ENCODE assay signal across 8 mouse cellular contexts in genomic region chr10:80432936-80433512, GRCm38 (mm10). TPM values are rescaled to one million over a fixed set of nuclear protein-coding genes. Genes with fewer than 3 reads are reported as not detected.
DNase-seq lines count a peak whose midpoint lies in the region; ATAC-seq and TF ChIP-seq lines count a peak whose summit lies in the region.

No protein-coding gene starts in this region.

- WGBS in forebrain, embryonic 16.5 days, result under 1% methylated on average over 41 of the region's 60 CpGs
- under 1% methylated on average over 55 of the region's 60 CpGs for WGBS in lung, embryonic 16.5 days
- WGBS in stomach, embryonic 14.5 days, result under 1% methylated on average over 44 of the region's 60 CpGs

- peak overlapping the region; percentile 97 for H3K9ac ChIP-seq in MEL (ENCODE audit: control insufficient read depth, low read depth, low read length, poor library complexity, severe bottlenecking)
- peak overlapping the region; percentile 95 for H3K9ac ChIP-seq in forebrain, embryonic 16.5 days (replicated peaks; ENCODE audit: low read depth, low read length)
- H3K9ac ChIP-seq in lung, embryonic 16.5 days (ENCODE audit: low read length), result peak overlapping the region; percentile 96
- H3K9ac ChIP-seq in stomach, embryonic 14.5 days (replicated peaks; ENCODE audit: low read depth, low read length), result peak overlapping the region; percentile 99

- peaks cover 0 to 27% of the 10 kb centered on the region in 2 experiments; a peak in 2 of 4 replicates for H3K36me3 ChIP-seq in MEL (ENCODE audit: control insufficient read depth in 1 of 2, insufficient read depth in 2 of 2, low read length in 2 of 2)
- peaks cover 4% of the 10 kb centered on the region; the same call in 1 of the 2 replicates for H3K36me3 ChIP-seq in forebrain, embryonic 16.5 days (ENCODE audit: control insufficient read depth, insufficient read depth)
- H3K36me3 ChIP-seq in lung, embryonic 16.5 days (ENCODE audit: control insufficient read depth, insufficient read depth, low read length), result peaks cover 19% of the 10 kb centered on the region
- H3K36me3 ChIP-seq in stomach, embryonic 14.5 days (ENCODE audit: control insufficient read depth, insufficient read depth, low read length), result peaks cover 26% of the 10 kb centered on the region

- no peak for TF ChIP-seq RAD21 in MEL (IDR thresholded peaks at IDR 0.05; ENCODE audit: low read depth, low read length)

- peaks cover 25% of the 10 kb centered on the region for H3K79me2 ChIP-seq in MEL (ENCODE audit: control insufficient read depth, insufficient read depth, low read length, poor library complexity)

- peak overlapping the region; percentile 70 for H3K4me2 ChIP-seq in forebrain, embryonic 16.5 days (ENCODE audit: low read length)
- peak overlapping the region; percentile 94 for H3K4me2 ChIP-seq in lung, embryonic 16.5 days (ENCODE audit: low read depth, low read length)
- peak overlapping the region; percentile 97 for H3K4me2 ChIP-seq in stomach, embryonic 14.5 days (replicated peaks; ENCODE audit: low read depth, low read length)

- peak; percentile 69 to 71 for DNase-seq in cerebellum, postnatal 10 days
- no peak for DNase-seq in cerebellum, postnatal 4 days (ENCODE audit: low spot score in 2 of 2)
- DNase-seq in MEL (ENCODE audit: low read depth, low spot score), result peak; percentile 58
- peak; percentile 28 for DNase-seq in kidney, adult 11 months
- DNase-seq in T-cell, adult 2 months (ENCODE audit: low spot score), result no peak

- peaks cover 6 to 34% of the 10 kb centered on the region in 2 experiments; a peak in 3 of 4 replicates for H3K4me1 ChIP-seq in MEL (ENCODE audit: control insufficient read depth in 1 of 2, insufficient read depth in 2 of 2, low read length in 2 of 2)
- H3K4me1 ChIP-seq in forebrain, embryonic 16.5 days (replicated peaks; ENCODE audit: control insufficient read depth, insufficient read depth, low read length), result peaks cover 26% of the 10 kb centered on the region
- peaks cover 31% of the 10 kb centered on the region for H3K4me1 ChIP-seq in lung, embryonic 16.5 days (replicated peaks; ENCODE audit: control insufficient read depth, insufficient read depth, low read length)
- H3K4me1 ChIP-seq in stomach, embryonic 14.5 days (ENCODE audit: control insufficient read depth, insufficient read depth, low read length), result peaks cover 18% of the 10 kb centered on the region; the same call in 1 of the 2 replicates

- no peak for TF ChIP-seq EP300 in MEL (IDR thresholded peaks at IDR 0.05; ENCODE audit: low read depth in 1 of 2, low read length in 2 of 2)

- TF ChIP-seq CTCF in MEL (IDR thresholded peaks at IDR 0.05 in 2 of 3, conservative IDR thresholded peaks at IDR 0.05 in 1 of 3; ENCODE audit: control insufficient read depth in 1 of 3, insufficient read depth in 1 of 3, low read depth in 2 of 3, low read length in 3 of 3, poor library complexity in 1 of 3, severe bottlenecking in 1 of 3), result no peak

- H3K4me3 ChIP-seq in MEL (ENCODE audit: control insufficient read depth in 1 of 2, insufficient read depth in 1 of 2, low read depth in 2 of 2, low read length in 2 of 2), result peak overlapping the region; percentile 85 to 96
- H3K4me3 ChIP-seq in forebrain, embryonic 16.5 days (replicated peaks; ENCODE audit: low read length), result peak overlapping the region; percentile 90
- peak overlapping the region; percentile 72 for H3K4me3 ChIP-seq in lung, embryonic 16.5 days (ENCODE audit: low read length)
- H3K4me3 ChIP-seq in stomach, embryonic 14.5 days (ENCODE audit: low read depth, low read length), result peak overlapping the region; percentile 98

- H3K9me3 ChIP-seq in MEL (replicated peaks; ENCODE audit: insufficient read depth, low read length), result no peaks in the 10 kb centered on the region
- H3K9me3 ChIP-seq in forebrain, embryonic 16.5 days (ENCODE audit: control insufficient read depth, low read length), result no peaks in the 10 kb centered on the region
- no peaks in the 10 kb centered on the region for H3K9me3 ChIP-seq in lung, embryonic 16.5 days (ENCODE audit: control insufficient read depth, low read length)
- no peaks in the 10 kb centered on the region for H3K9me3 ChIP-seq in stomach, embryonic 14.5 days (ENCODE audit: control insufficient read depth, low read depth, low read length)

- peak in 1 of 2 experiments; percentile 10; a peak in 1 of 4 replicates for TF ChIP-seq POLR2A in MEL (IDR thresholded peaks at IDR 0.05; ENCODE audit: control insufficient read depth in 1 of 2, insufficient read depth in 1 of 2, low read depth in 1 of 2, low read length in 2 of 2, poor library complexity in 1 of 2)

- no peaks in the 10 kb centered on the region for H3K27me3 ChIP-seq in MEL (ENCODE audit: control insufficient read depth in 1 of 2, insufficient read depth in 2 of 2, low read length in 2 of 2)
- H3K27me3 ChIP-seq in forebrain, embryonic 16.5 days (replicated peaks; ENCODE audit: control insufficient read depth, insufficient read depth, low read length), result no peaks in the 10 kb centered on the region
- no peaks in the 10 kb centered on the region for H3K27me3 ChIP-seq in lung, embryonic 16.5 days (ENCODE audit: control insufficient read depth, insufficient read depth, low read depth, low read length)
- H3K27me3 ChIP-seq in stomach, embryonic 14.5 days (ENCODE audit: control insufficient read depth, insufficient read depth, low read length), result no peaks in the 10 kb centered on the region

- peak; percentile 7; the same call in 1 of the 2 replicates for ATAC-seq in forebrain, embryonic 16.5 days
- peak; percentile 18; the same call in 1 of the 2 replicates for ATAC-seq in lung, embryonic 16.5 days (ENCODE audit: low read depth)
- peak; percentile 12; the same call in 1 of the 2 replicates for ATAC-seq in stomach, embryonic 14.5 days (ENCODE audit: insufficient number of reproducible peaks, insufficient read depth, low FRiP score, low read depth)

- H3K27ac ChIP-seq in MEL (ENCODE audit: control insufficient read depth, low read depth, low read length), result peak overlapping the region; percentile 79
- peak overlapping the region; percentile 87 for H3K27ac ChIP-seq in forebrain, embryonic 16.5 days (ENCODE audit: low read length)
- peak overlapping the region; percentile 85 for H3K27ac ChIP-seq in lung, embryonic 16.5 days (ENCODE audit: low read length)
- peak overlapping the region; percentile 89 for H3K27ac ChIP-seq in stomach, embryonic 14.5 days (ENCODE audit: low read length)

TF ChIP-seq in MEL, 35 proteins besides CTCF, POLR2A, EP300 and RAD21:
- peak; percentile 19; the same call in 1 of the 2 replicates for TF ChIP-seq MXI1 (IDR thresholded peaks at IDR 0.05; ENCODE audit: low read depth, low read length)
- 0 out of 2 replicates have a peak, but pooled peaks have one; percentile 3 for TF ChIP-seq SMC3 (IDR thresholded peaks at IDR 0.05; ENCODE audit: low read depth, low read length)
- TF ChIP-seq POLR2AphosphoS5 (IDR thresholded peaks at IDR 0.05; ENCODE audit: borderline replicate concordance, low read depth, low read length), result no peak
- no peak for TF ChIP-seq ZC3H11A (IDR thresholded peaks at IDR 0.05; ENCODE audit: low read depth, low read length)
TF ChIP-seq in MEL: peak in this region for 2.

RNA-seq across cellular contexts. Expression of gene Tcf3, which starts 0.4 kb away (rescaled TPM):
- 113 and 125 TPM in 2 replicates for total RNA-seq in MEL (2012; rRNA removed)
- 100 to 1,000 TPM in 1 of 2 experiments, not detected in 1; 258 TPM for polyA plus RNA-seq in MEL (2012; ENCODE audit: insufficient read depth in 1 of 2, insufficient read length in 2 of 2, low read depth in 1 of 2, low replicate concordance in 2 of 2, missing spikeins in 1 of 2)
- 63.7 and 74.6 TPM in 2 replicates for polyA plus RNA-seq in forebrain, embryonic 16.5 days (2015; fragmentation: Nextera tagmentation; extraction: Ambion mirVana)
- polyA plus RNA-seq in lung, embryonic 16.5 days (2015; fragmentation: Nextera tagmentation; extraction: Ambion mirVana), result 81.0 and 82.4 TPM in 2 replicates
- polyA plus RNA-seq in stomach, embryonic 14.5 days (2014; fragmentation: Nextera tagmentation; extraction: Ambion mirVana), result 107 and 108 TPM in 2 replicates

RNA-seq across cellular contexts. Expression of gene Uqcr11, which starts 26.4 kb away (rescaled TPM):
- 879 and 935 TPM in 2 replicates for total RNA-seq in MEL (2012; rRNA removed)
- polyA plus RNA-seq in MEL (2012; ENCODE audit: insufficient read depth in 1 of 2, insufficient read length in 2 of 2, low read depth in 1 of 2, low replicate concordance in 2 of 2, missing spikeins in 1 of 2), result 100 to 1,000 TPM in 1 of 2 experiments, not detected in 1; 481 TPM
- 455 and 522 TPM in 2 replicates for polyA plus RNA-seq in forebrain, embryonic 16.5 days (2015; fragmentation: Nextera tagmentation; extraction: Ambion mirVana)
- 618 and 673 TPM in 2 replicates for polyA plus RNA-seq in lung, embryonic 16.5 days (2015; fragmentation: Nextera tagmentation; extraction: Ambion mirVana)
- 645 and 784 TPM in 2 replicates for polyA plus RNA-seq in stomach, embryonic 14.5 days (2014; fragmentation: Nextera tagmentation; extraction: Ambion mirVana)

RNA-seq across cellular contexts. Expression of gene Mbd3, which starts 33.7 kb away (rescaled TPM):
- total RNA-seq in MEL (2012; rRNA removed), result 81.4 and 86.9 TPM in 2 replicates
- polyA plus RNA-seq in MEL (2012; ENCODE audit: insufficient read depth in 1 of 2, insufficient read length in 2 of 2, low read depth in 1 of 2, low replicate concordance in 2 of 2, missing spikeins in 1 of 2), result 100 to 1,000 TPM in 1 of 2 experiments, not detected in 1; 289 TPM
- 247 and 256 TPM in 2 replicates for polyA plus RNA-seq in forebrain, embryonic 16.5 days (2015; fragmentation: Nextera tagmentation; extraction: Ambion mirVana)
- polyA plus RNA-seq in lung, embryonic 16.5 days (2015; fragmentation: Nextera tagmentation; extraction: Ambion mirVana), result 192 and 204 TPM in 2 replicates
- polyA plus RNA-seq in stomach, embryonic 14.5 days (2014; fragmentation: Nextera tagmentation; extraction: Ambion mirVana), result 194 and 200 TPM in 2 replicates

RNA-seq across cellular contexts. Expression of gene Mex3d, which starts 45.6 kb away (rescaled TPM):
- total RNA-seq in MEL (2012; rRNA removed), result 14.1 and 15.6 TPM in 2 replicates
- polyA plus RNA-seq in MEL (2012; ENCODE audit: insufficient read depth in 1 of 2, insufficient read length in 2 of 2, low read depth in 1 of 2, low replicate concordance in 2 of 2, missing spikeins in 1 of 2), result 10 to 100 TPM in 1 of 2 experiments, not detected in 1; 18.8 TPM
- 16.3 TPM in 2 replicates for polyA plus RNA-seq in forebrain, embryonic 16.5 days (2015; fragmentation: Nextera tagmentation; extraction: Ambion mirVana)
- polyA plus RNA-seq in lung, embryonic 16.5 days (2015; fragmentation: Nextera tagmentation; extraction: Ambion mirVana), result 4.4 and 4.5 TPM in 2 replicates
- polyA plus RNA-seq in stomach, embryonic 14.5 days (2014; fragmentation: Nextera tagmentation; extraction: Ambion mirVana), result 7.7 and 8.1 TPM in 2 replicates

Comparison
In these comparisons a context has a peak if more than half of its experiments do, and no peak if none do; other contexts are left out.
1. DNase-seq: peak in cerebellum, postnatal 10 days (2 of 2), MEL (single experiment) and kidney, adult 11 months (single experiment); none in cerebellum, postnatal 4 days (0 of 2) and T-cell, adult 2 months (single experiment).
2. Peak in every context shown above with its lines, with median percentiles within 50 percentile points of each other: H3K27ac ChIP-seq, H3K4me3 ChIP-seq, H3K9ac ChIP-seq, ATAC-seq and H3K4me2 ChIP-seq.